Mouse (Mus musculus) kidney, embryonic 15.5 days (tissue): ENCODE data around the gene Spata2l. TPM values are rescaled to one million over a fixed set of nuclear protein-coding genes. Genes with fewer than 3 reads are reported as not detected.
A peak's percentile ranks its signal among the peaks of the same experiment; 100 is the strongest.
"Not testable (repeated sequence)": the region's sequence is repeated elsewhere in the genome, so short reads cannot be mapped to it uniquely, and the experiment has no call there.

ENCODE experiments used
- ATAC-seq: fragments of 200-750 bp; cut with Nextera tagmentation; replicated peaks from 2 replicates; pipeline ENCODE4 v1.8.0; 2017; ENCODE audit warnings: moderate TSS enrichment; ENCODE audit not compliant: low FRiP score
- H3K27ac ChIP-seq: fragments of 300-500 bp; sonication (generic); 2 replicates; pipeline ENCODE4 v1.5.1; 2015; ENCODE audit warnings: mild to moderate bottlenecking, inconsistent platforms
- H3K27me3 ChIP-seq: fragments of 300-500 bp; sonication (generic); 2 replicates; pipeline ENCODE4 v1.6.1; 2015; ENCODE audit warnings: inconsistent platforms
- H3K36me3 ChIP-seq: fragments of 300-500 bp; sonication (generic); 2 replicates; pipeline ENCODE4 v1.6.1; 2015; ENCODE audit warnings: inconsistent platforms
- H3K4me1 ChIP-seq: fragments of 300-500 bp; sonication (generic); 2 replicates; pipeline ENCODE4 v1.6.1; 2015; ENCODE audit warnings: inconsistent platforms
- H3K4me2 ChIP-seq: fragments of 300-500 bp; sonication (generic); 2 replicates; pipeline ENCODE4 v1.6.1; 2015; ENCODE audit warnings: moderate library complexity, mild to moderate bottlenecking, inconsistent platforms
- H3K4me3 ChIP-seq: fragments of 300-500 bp; sonication (generic); replicated peaks from 2 replicates; pipeline ENCODE4 v1.5.1; 2015; ENCODE audit warnings: mild to moderate bottlenecking, inconsistent platforms
- H3K9ac ChIP-seq: fragments of 300-500 bp; sonication (generic); 2 replicates; pipeline ENCODE4 v1.6.1; 2015; ENCODE audit warnings: mild to moderate bottlenecking, inconsistent platforms
- H3K9me3 ChIP-seq: fragments of 300-500 bp; sonication (generic); replicated peaks from 2 replicates; pipeline ENCODE4 v1.6.1; 2016; ENCODE audit warnings: inconsistent platforms
- WGBS: fragments of 180-500 bp; shearing (Covaris S2); methylation state at CpG from one replicate; pipeline ENCODE4 v1.1.7; 2015; ENCODE audit warnings: mixed read lengths; 5-methylcytosine and 5-hydroxymethylcytosine counted together
- polyA plus RNA-seq: library from polyadenylated mRNA; unstranded; fragments of >200 nt; fragmentation: Nextera tagmentation; extraction: Ambion mirVana; gene quantifications from 2 replicates; pipeline ENCODE4 v1.2.1, GENCODE M21; 2015

The Spata2l gene
- polyA plus RNA-seq, 1 experiment from 2014 or later, result 5.7 TPM

DNA sequence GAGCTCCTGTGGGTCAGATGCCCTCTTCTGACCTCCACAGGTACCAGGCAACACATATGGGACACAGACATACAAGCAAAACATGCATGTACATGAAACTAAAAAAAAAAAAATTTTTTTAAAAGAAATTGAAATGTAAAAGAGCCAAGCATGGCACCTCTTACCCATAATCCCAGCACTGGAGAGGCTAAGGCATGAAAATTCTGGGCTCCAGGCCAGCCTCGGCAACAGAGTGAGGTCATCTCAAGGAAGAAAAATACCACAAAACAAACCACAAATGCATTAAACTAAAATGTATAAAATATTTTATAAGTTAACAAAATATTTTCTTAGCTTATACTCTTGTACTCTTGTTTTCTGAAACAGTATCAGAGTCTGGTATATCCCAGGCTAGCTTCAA lies 15.1 kb downstream of the Spata2l start:
- no peaks in the 10 kb centered on the region for H3K27me3 ChIP-seq
- H3K4me1 ChIP-seq, result peaks cover 16% of the 10 kb centered on the region
- no peaks in the 10 kb centered on the region for H3K36me3 ChIP-seq
- no peak overlapping the region for H3K9ac ChIP-seq
- 74% methylated on average over 1 of the region's 1 CpGs for WGBS
- H3K4me3 ChIP-seq, result no peak overlapping the region
- no peaks in the 10 kb centered on the region for H3K9me3 ChIP-seq
- no peak for ATAC-seq
- no peak overlapping the region for H3K27ac ChIP-seq
- no peak overlapping the region for H3K4me2 ChIP-seq

DNA sequence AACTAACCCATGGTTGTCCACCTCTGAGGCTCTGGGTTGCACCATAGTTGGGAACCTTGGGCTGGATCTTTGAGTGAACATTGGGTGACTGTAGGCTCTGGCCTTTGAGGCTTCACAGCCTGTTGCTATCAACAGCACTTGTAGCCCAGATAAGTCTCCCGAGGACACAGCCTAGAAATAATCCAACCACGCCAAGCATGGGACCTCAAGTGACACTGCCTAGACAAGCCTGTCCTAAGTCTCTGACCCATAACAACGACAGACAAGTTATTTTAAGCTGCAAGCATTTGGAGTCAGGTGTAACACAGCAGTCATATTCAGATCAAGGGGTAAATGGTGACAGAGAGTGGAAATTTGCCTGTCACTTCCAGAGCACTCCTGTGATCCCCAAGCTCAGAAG lies 20.6 kb downstream of the Spata2l start:
- 0 out of 2 replicates have a peak, but pooled peaks cover 2% of the 10 kb centered on the region for H3K36me3 ChIP-seq
- no peak for ATAC-seq
- H3K27ac ChIP-seq, result no peak overlapping the region
- H3K9me3 ChIP-seq, result no peaks in the 10 kb centered on the region
- WGBS, result 78% methylated on average over 3 of the region's 3 CpGs
- H3K27me3 ChIP-seq, result no peaks in the 10 kb centered on the region
- H3K4me2 ChIP-seq, result no peak overlapping the region
- H3K4me3 ChIP-seq, result no peak overlapping the region
- peaks cover 23% of the 10 kb centered on the region for H3K4me1 ChIP-seq
- no peak overlapping the region for H3K9ac ChIP-seq

DNA sequence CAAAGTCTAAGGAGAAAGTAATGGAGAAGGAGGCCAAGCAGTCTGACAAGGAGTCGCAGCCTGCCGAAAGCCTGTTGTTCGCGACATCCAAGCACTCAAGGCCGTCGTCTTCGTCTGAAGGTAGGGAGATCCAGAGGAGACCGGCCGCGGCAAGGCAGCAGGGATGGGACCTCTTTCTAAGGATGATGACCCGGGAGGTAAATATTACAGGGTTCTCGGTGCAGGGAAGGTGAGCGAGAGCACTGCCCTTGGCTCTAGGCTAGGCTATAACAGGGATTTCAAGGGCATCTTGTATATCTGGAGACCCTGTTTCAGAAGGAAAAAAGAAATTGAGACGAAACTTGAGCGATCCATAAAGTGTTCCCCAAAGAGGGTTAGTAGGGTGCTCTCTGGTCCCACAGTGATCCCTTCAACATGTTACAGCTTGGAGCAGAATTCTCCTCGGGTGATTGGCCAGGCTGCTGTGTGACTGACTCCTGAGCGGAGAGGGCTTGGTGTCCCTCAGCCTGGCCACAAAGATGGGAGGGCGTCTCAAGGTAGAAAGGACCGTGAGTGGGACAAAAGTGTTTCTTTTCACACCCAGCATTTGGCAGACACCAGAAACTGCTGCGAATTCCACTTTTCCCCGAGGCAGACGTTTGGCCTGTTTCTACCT lies 22.8 kb downstream of the Spata2l start:
- Histone ChIP-seq H3K36me3 (peaks cover 22% of the 10 kb centered on the region), H3K27ac (peak overlapping the region; percentile 81), H3K4me3 (peak overlapping the region; percentile 94), H3K27me3 (no peaks in the 10 kb centered on the region), H3K4me2 (peak overlapping the region; percentile 88), H3K9ac (peak overlapping the region; percentile 67), H3K9me3 (no peaks in the 10 kb centered on the region), H3K4me1 (peaks cover 23% of the 10 kb centered on the region)
- 7% methylated on average over 22 of the region's 22 CpGs for WGBS
- ATAC-seq, result no peak; the same call in none of the 2 replicates

DNA sequence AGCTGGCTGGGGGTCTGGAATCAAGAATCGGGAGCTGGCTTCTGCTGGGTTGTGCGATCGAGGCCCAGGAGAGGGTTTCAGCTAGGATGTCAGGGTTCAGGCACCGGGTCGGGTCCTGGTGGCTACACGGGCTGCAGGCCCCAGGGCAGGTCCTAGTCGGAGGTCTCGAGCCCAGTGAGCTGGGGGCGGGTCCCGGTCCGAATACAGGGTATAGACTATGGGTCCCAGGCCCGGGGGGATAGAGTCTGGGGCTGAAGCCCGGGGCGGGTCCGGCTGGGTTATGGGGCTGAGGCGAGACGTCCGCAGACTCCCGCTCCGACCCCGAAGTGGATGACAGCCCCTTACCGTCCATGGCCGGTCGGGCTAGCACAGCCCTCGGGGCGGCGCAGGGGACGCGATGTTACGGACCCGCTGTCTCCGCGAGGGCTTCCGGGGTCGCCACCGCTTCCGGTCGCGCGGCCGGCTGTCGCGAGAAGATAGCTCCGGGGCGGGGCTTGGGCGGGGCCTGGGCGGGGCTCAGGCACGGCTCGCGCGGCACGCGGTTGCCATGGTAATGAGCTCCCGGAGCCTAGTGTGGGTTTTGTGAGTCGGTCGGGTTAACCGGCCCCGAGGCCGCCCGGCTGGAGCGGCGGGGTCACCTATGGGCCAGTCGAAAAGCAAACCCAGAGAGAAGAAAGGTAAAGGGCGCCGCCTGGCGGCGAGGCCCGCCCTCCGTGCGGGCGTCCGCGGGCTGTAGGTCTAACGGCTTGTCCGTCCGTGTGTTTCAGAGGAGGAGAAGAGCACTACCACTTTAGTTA lies 23.5 kb downstream of the Spata2l start, which contains the start of the genes Chmp1a and Spata33:
TSS of gene Chmp1a (minus strand) at position 443 of the 797 bp plus-strand sequence.
TSS of gene Spata33 (plus strand) at position 512 of the 797 bp plus-strand sequence.
- peaks cover 29% of the 10 kb centered on the region for H3K36me3 ChIP-seq
- under 1% methylated on average over 75 of the region's 76 CpGs for WGBS
- peak within 1 kb of the TSS; percentile 94 for H3K4me3 ChIP-seq
- peaks cover 23% of the 10 kb centered on the region for H3K4me1 ChIP-seq
- peak within 1 kb of the TSS; percentile 81 for H3K27ac ChIP-seq
- no peaks in the 10 kb centered on the region for H3K27me3 ChIP-seq
- H3K9me3 ChIP-seq, result no peaks in the 10 kb centered on the region
- peak within 1 kb of the TSS; percentile 88 for H3K4me2 ChIP-seq
- peak; percentile 97 for ATAC-seq
- H3K9ac ChIP-seq, result peak within 1 kb of the TSS; percentile 96

DNA sequence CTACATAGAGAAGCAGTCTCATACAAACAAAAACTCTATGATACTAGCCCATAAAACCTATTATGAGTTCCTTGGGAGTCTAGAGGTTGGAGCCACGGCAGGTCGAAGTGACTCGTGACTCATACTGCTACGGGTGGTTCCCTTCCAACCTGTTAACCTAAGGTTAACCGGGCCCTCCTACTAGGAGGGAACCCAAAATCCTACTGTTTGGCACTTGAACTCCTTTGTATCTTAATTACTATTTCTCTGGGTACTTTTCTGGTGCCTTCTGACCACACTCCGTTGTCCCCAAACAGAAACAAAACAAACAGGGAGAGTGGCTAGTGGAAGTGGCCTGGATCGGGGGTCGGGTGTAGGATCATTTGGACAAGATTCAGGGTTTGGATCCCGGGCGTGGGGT lies 24.2 kb downstream of the Spata2l start:
- Histone ChIP-seq H3K4me2 (peak overlapping the region; percentile 88), H3K27me3 (no peaks in the 10 kb centered on the region), H3K9me3 (no peaks in the 10 kb centered on the region), H3K9ac (peak overlapping the region; percentile 96), H3K4me3 (peak overlapping the region; percentile 94), H3K4me1 (peaks cover 23% of the 10 kb centered on the region), H3K36me3 (peaks cover 36% of the 10 kb centered on the region), H3K27ac (no peak overlapping the region)
- no peak for ATAC-seq
- whole genome bisulfite sequencing, result 40% methylated on average over 10 of the region's 10 CpGs

DNA sequence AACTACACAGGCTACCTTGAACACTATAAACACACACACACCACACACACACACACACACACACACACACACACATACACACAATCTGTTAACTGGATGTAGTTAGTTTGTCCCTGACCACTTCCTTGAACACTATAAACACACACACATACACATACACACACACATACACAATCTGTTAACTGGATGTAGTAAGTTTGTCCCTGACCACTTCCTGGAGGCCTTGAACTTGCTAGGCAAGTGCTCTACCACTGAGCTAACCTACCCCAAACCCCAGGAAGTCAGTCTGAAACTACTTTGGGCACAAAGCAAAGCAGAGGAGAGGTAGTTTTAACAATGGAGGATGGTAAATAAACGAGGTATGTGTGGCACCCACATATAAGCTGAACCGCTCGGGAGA lies 32.5 kb downstream of the Spata2l start:
- Histone ChIP-seq H3K9me3 (no peaks in the 10 kb centered on the region), H3K4me3 (no peak overlapping the region), H3K27ac (no peak overlapping the region), H3K36me3 (peaks cover 44% of the 10 kb centered on the region), H3K4me1 (no peaks in the 10 kb centered on the region), H3K4me2 (no peak overlapping the region), H3K27me3 (no peaks in the 10 kb centered on the region), H3K9ac (no peak overlapping the region)
- ATAC-seq, result no peak
- WGBS, result 83% methylated on average over 3 of the region's 3 CpGs

DNA sequence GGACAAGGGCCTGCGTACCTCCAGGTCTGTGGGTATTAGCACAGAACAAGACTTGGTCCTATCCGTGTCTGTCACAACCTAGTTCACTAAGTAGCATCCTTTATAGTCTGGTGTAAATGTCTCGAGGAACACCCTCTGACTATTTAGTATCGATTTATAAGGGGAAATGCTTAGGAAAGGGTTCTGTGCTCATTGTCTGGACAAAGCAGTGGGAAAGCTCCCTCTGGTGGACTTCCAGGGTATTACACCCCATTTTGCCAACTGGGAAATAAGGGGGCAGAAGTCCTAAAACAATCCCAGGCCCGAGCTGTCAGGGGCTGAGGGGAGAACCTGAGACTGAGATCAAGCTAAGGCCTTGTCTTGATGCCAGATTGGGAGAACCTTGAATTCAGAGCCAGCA lies 33.7 kb downstream of the Spata2l start:
- Histone ChIP-seq H3K4me1 (no peaks in the 10 kb centered on the region), H3K9me3 (no peaks in the 10 kb centered on the region), H3K27ac (no peak overlapping the region), H3K4me3 (no peak overlapping the region), H3K4me2 (no peak overlapping the region), H3K9ac (no peak overlapping the region), H3K36me3 (peaks cover 31% of the 10 kb centered on the region), H3K27me3 (no peaks in the 10 kb centered on the region)
- WGBS, result 29% methylated on average over 5 of the region's 5 CpGs
- no peak for ATAC-seq

DNA sequence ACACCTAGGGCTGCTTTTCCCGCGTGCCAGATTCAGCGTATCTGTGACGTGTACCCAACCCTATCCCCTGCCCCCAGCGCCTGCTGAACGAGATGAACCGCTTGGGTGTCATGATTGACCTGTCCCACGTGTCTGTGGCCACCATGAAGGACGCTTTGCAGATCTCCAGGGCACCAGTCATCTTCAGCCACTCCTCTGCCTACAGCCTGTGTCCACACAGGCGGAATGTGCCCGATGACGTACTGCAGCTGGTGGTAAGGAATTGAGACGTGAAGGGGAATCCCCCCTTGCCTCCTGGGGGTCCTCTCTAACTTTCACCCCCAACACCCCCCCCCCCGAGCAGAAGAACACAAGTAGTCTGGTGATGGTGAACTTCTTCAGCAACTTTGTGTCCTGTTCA lies 36.2 kb downstream of the Spata2l start:
- Histone ChIP-seq H3K27ac (no peak overlapping the region), H3K9me3 (no peaks in the 10 kb centered on the region), H3K36me3 (peaks cover 10% of the 10 kb centered on the region; the same call in 1 of the 2 replicates), H3K4me1 (no peaks in the 10 kb centered on the region), H3K4me3 (no peak overlapping the region), H3K4me2 (no peak overlapping the region), H3K27me3 (no peaks in the 10 kb centered on the region), H3K9ac (no peak overlapping the region)
- ATAC-seq, result no peak
- WGBS, result 61% methylated on average over 14 of the region's 14 CpGs

DNA sequence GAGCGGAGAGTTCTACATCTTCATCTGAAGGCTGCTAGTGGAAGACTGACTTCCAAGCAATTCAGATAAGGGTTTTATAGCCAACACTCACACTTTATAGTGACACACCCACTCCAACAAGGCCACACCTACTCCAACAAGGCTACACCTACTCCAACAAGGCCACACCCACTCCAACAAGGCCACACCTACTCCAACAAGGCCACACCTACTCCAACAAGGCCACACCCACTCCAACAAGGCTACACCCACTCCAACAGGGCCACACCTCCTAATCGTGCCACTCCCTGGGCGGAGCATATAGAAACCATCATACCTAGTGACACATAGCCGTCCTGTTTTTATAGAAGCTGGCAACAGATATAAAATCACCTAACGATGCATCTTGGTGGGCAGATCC lies 39.0 kb downstream of the Spata2l start:
- H3K27ac ChIP-seq, H3K36me3 ChIP-seq, H3K4me1 ChIP-seq, H3K4me2 ChIP-seq, H3K4me3 ChIP-seq, H3K9ac ChIP-seq, ATAC-seq, H3K9me3 ChIP-seq, H3K27me3 ChIP-seq: not testable (repeated sequence)
- whole genome bisulfite sequencing, result 72% methylated on average over 5 of the region's 5 CpGs

DNA sequence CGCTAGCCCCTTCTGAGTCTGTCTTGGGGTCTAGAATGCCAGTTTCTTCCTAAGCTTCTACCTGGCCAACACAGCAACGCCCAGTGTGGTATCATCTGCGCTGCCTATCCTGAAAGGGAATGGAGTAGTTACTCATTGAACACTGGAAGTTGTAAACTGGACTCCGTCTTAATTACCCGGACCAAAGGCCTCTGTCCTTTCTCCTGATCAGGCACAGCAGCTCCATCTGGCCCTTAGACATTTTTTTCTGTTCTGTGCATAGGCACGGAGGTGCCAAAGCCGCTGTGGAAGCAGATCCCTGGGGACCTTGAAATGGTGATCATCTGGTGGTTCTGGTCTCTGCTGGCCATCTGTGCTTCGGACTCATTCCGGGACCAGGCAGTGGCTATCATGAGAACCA lies 42.3 kb downstream of the Spata2l start:
- peaks cover 10% of the 10 kb centered on the region for H3K4me1 ChIP-seq
- 82% methylated on average over 9 of the region's 9 CpGs for WGBS
- no peaks in the 10 kb centered on the region for H3K27me3 ChIP-seq
- H3K4me2 ChIP-seq, result no peak overlapping the region
- no peaks in the 10 kb centered on the region for H3K9me3 ChIP-seq
- no peak overlapping the region for H3K4me3 ChIP-seq
- no peak overlapping the region for H3K9ac ChIP-seq
- ATAC-seq, result no peak
- no peaks in the 10 kb centered on the region for H3K36me3 ChIP-seq
- H3K27ac ChIP-seq, result no peak overlapping the region

DNA sequence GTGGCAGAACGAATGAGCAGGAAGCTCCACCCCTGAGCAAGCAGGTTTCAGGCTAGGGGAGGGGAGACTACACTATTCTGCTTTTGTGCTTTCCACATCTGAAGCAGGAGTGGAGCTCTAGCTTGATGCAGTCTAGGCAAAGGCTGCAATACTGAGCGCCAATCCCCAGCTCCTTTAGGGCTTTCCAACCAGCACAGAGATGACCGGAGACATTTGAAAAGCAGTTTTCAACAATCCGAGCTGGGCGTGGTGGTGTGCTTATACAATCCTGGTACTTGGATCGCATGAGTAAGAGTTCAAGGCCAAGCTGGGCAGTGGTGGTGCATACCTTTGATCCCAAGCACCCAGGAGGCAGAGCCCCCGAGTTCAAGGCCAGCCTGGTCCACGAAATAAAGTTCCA lies 44.1 kb downstream of the Spata2l start:
- Histone ChIP-seq H3K4me3 (no peak overlapping the region), H3K27ac (no peak overlapping the region), H3K4me2 (no peak overlapping the region), H3K9ac (no peak overlapping the region), H3K27me3 (no peaks in the 10 kb centered on the region; the same call in 1 of the 2 replicates), H3K4me1 (peaks cover 13% of the 10 kb centered on the region), H3K9me3 (no peaks in the 10 kb centered on the region), H3K36me3 (no peaks in the 10 kb centered on the region)
- ATAC-seq, result no peak
- WGBS, result 62% methylated on average over 8 of the region's 8 CpGs

DNA sequence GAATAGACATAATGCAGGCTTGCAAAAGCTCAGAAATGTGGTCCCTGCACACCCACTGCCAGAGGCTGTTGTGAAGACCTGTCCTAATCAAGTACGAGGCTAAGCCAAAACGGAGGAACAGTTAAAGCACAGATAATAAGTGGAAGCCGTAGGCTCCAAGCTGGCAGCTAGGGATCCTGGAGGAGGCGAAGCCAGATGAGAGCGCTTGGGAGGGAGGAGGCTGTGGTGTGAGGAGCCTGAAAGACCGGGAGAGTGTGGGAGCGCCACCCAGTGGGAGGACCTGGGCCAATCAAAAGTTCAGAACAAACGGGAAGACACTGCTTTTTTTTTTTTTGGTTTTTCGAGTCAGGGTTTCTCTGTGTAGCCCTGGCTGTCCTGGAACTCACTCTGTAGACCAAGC lies 45.4 kb downstream of the Spata2l start:
- Histone ChIP-seq H3K4me2 (peak overlapping the region; percentile 42), H3K4me3 (no peak overlapping the region)

More for the DNA sequence above, 45.4 kb downstream of the Spata2l start:
- H3K36me3 ChIP-seq, result no peaks in the 10 kb centered on the region
- ATAC-seq, result no peak
- H3K4me1 ChIP-seq, result peaks cover 25% of the 10 kb centered on the region
- no peaks in the 10 kb centered on the region; the same call in 1 of the 2 replicates for H3K27me3 ChIP-seq
- 3% methylated on average over 9 of the region's 9 CpGs for WGBS
- H3K9ac ChIP-seq, result no peak overlapping the region
- H3K9me3 ChIP-seq, result no peaks in the 10 kb centered on the region
- no peak overlapping the region for H3K27ac ChIP-seq
